Mouse (Mus musculus): Measurements from ENCODE around the gene Lcor. TPM values are rescaled to one million over a fixed set of nuclear protein-coding genes. Genes with fewer than 3 reads are reported as not detected.

Gene Lcor
- polyA plus RNA-seq, 1 experiment from 2014 or later: 14.6 TPM

DNA sequence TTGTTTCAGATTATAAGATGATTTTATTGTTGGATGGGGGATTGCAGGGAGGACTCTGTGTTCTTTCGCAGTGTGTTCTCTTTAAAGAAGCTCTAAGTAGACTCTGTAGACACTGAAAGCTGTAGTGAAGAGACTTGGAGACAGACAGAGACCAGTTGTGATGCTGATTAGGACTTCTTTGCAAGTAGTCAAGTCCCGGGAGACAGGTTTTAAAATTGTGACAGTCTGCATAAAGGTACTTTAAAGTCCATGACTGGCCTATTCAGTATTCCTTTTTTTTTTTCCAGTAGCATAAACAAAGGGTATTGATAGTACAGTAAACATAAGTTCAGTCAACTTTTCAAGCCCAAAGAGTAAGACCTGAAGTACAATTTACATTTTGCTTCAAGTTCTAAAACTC is 39.8 kb downstream of the Lcor start:
- no peaks in the 10 kb centered on the region for H3K27me3 ChIP-seq
- no peak overlapping the region for H3K4me2 ChIP-seq
- H3K27ac ChIP-seq (replicated peaks): no peak overlapping the region; the same call in 1 of the 2 replicates
- no peaks in the 10 kb centered on the region for H3K9me3 ChIP-seq
- no peak for ATAC-seq (ENCODE audit: low FRiP score, low read depth)
- H3K4me3 ChIP-seq: no peak overlapping the region
- no peak overlapping the region for H3K9ac ChIP-seq
- 27% methylated on average over 2 of the region's 2 CpGs for WGBS
- no peaks in the 10 kb centered on the region for H3K36me3 ChIP-seq
- peaks cover 22% of the 10 kb centered on the region for H3K4me1 ChIP-seq (replicated peaks)

- Histone ChIP-seq H3K9ac (no peak overlapping the region), H3K27ac (replicated peaks) (no peak overlapping the region), H3K27me3 (no peaks in the 10 kb centered on the region), H3K9me3 (no peaks in the 10 kb centered on the region), H3K36me3 (no peaks in the 10 kb centered on the region), H3K4me1 (replicated peaks) (peaks cover 21% of the 10 kb centered on the region), H3K4me2 (no peak overlapping the region), H3K4me3 (no peak overlapping the region)
- no peak for ATAC-seq (ENCODE audit: low FRiP score, low read depth)
- WGBS: 77% methylated on average over 3 of the region's 3 CpGs
Observed at GRCm38 (mm10) chr19:41523798-41524563, 41.5 kb downstream of the Lcor start.

DNA sequence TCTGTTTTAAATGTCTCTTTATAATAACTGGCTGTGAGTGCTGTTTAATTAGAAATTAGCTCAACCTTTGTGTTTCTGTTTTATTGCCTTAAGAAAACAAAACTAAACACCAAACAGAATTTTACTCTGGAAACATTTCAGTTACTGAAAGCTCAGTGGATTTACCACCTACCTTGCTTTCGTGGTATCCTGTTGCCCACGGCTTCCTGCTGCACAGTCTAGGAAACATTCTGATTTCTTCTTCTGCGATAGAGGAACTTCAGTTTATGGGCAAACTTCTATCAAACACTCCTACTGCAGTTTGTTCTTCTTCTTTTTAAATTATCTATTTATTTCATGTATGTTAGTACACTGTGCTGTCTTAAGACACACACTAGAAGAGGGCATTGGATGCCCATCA is 46.7 kb downstream of the Lcor start:
- H3K4me3 ChIP-seq: no peak overlapping the region
- no peaks in the 10 kb centered on the region for H3K27me3 ChIP-seq
- 95% methylated on average over 3 of the region's 3 CpGs for WGBS
- H3K9me3 ChIP-seq: no peaks in the 10 kb centered on the region
- no peak overlapping the region for H3K4me2 ChIP-seq
- H3K36me3 ChIP-seq: no peaks in the 10 kb centered on the region
- H3K9ac ChIP-seq: no peak overlapping the region
- H3K27ac ChIP-seq (replicated peaks): no peak overlapping the region
- H3K4me1 ChIP-seq (replicated peaks): no peaks in the 10 kb centered on the region
- ATAC-seq (ENCODE audit: low FRiP score, low read depth): no peak

DNA sequence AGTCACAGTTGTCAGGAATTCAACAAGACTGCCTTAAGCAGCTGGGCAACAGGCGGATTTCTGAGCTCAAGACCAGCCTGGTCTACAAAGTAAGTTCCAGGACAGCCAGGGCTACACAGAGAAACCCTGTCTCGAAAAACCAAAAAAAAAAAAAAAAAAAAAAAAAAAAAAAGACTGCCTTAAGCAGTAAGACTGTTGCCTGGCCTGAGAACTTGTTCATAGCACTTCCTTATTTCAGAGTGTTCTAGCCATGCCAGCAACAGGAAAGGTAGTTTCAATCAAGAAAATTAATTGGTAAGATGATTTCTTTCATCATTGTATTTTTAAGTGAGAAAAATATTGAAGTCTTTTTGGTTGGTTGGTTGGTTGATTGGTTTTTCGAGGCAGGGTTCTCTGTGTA is 51.6 kb downstream of the Lcor start:
- Histone ChIP-seq H3K9ac (no peak overlapping the region), H3K9me3 (no peaks in the 10 kb centered on the region), H3K4me1 (replicated peaks) (no peaks in the 10 kb centered on the region), H3K4me3 (no peak overlapping the region), H3K27ac (replicated peaks) (no peak overlapping the region), H3K36me3 (no peaks in the 10 kb centered on the region), H3K27me3 (no peaks in the 10 kb centered on the region), H3K4me2 (no peak overlapping the region)
- 93% methylated on average over 3 of the region's 3 CpGs for WGBS
- no peak for ATAC-seq (ENCODE audit: low FRiP score, low read depth)

GRCm38 (mm10) chr19:41556981-41557380 is 74.5 kb downstream of the Lcor start:
- Histone ChIP-seq H3K4me1 (replicated peaks) (0 out of 2 replicates have a peak, but pooled peaks cover 3% of the 10 kb centered on the region), H3K27me3 (no peaks in the 10 kb centered on the region), H3K4me3 (no peak overlapping the region), H3K9ac (no peak overlapping the region), H3K9me3 (no peaks in the 10 kb centered on the region), H3K36me3 (peaks cover 25% of the 10 kb centered on the region), H3K4me2 (no peak overlapping the region), H3K27ac (replicated peaks) (no peak overlapping the region)
- WGBS: 83% methylated on average over 4 of the region's 4 CpGs
- no peak for ATAC-seq (ENCODE audit: low FRiP score, low read depth)

DNA sequence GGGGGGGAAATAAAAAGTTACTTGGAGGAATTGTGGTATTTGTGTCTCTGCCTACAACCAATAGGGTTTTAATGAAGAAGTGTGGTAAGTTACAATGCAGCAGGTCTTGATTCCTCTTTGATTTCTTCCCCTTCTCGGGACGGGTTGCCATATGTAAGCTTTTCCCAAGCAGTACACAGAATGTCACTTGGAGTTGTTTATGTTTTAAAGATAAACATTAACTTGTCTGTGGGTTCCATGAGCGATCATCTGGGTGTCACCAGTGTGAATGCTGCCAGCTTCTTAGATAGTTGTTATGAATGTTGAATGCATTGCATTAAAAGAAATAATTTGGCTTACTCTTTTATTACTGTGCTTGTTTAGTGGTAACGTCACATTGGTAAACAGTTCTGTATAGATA is 75.1 kb downstream of the Lcor start:
- H3K36me3 ChIP-seq: peaks cover 24% of the 10 kb centered on the region

GRCm38 (mm10) chr19:41558891-41559486 is 76.6 kb downstream of the Lcor start:
- no peak overlapping the region for H3K4me2 ChIP-seq
- H3K4me3 ChIP-seq: no peak overlapping the region
- H3K36me3 ChIP-seq: peaks cover 21% of the 10 kb centered on the region
- H3K9me3 ChIP-seq: no peaks in the 10 kb centered on the region
- H3K9ac ChIP-seq: no peak overlapping the region
- H3K4me1 ChIP-seq (replicated peaks): 0 out of 2 replicates have a peak, but pooled peaks cover 3% of the 10 kb centered on the region
- ATAC-seq (ENCODE audit: low FRiP score, low read depth): no peak
- no peak overlapping the region for H3K27ac ChIP-seq (replicated peaks)
- WGBS: 68% methylated on average over 9 of the region's 9 CpGs
- no peaks in the 10 kb centered on the region for H3K27me3 ChIP-seq

More for the DNA sequence above, 75.1 kb downstream of the Lcor start:
- Histone ChIP-seq H3K4me2 (no peak overlapping the region), H3K27ac (replicated peaks) (no peak overlapping the region), H3K9ac (no peak overlapping the region), H3K27me3 (no peaks in the 10 kb centered on the region), H3K9me3 (no peaks in the 10 kb centered on the region), H3K4me3 (no peak overlapping the region), H3K4me1 (replicated peaks) (0 out of 2 replicates have a peak, but pooled peaks cover 3% of the 10 kb centered on the region)
- ATAC-seq (ENCODE audit: low FRiP score, low read depth): no peak
- WGBS: 88% methylated on average over 4 of the region's 4 CpGs

GRCm38 (mm10) chr19:41560856-41561255 is 78.4 kb downstream of the Lcor start:
- Histone ChIP-seq H3K9me3 (no peaks in the 10 kb centered on the region), H3K27ac (replicated peaks) (no peak overlapping the region), H3K9ac (no peak overlapping the region), H3K4me2 (no peak overlapping the region), H3K4me3 (no peak overlapping the region), H3K4me1 (replicated peaks) (0 out of 2 replicates have a peak, but pooled peaks cover 3% of the 10 kb centered on the region), H3K36me3 (peaks cover 16% of the 10 kb centered on the region), H3K27me3 (no peaks in the 10 kb centered on the region)
- ATAC-seq (ENCODE audit: low FRiP score, low read depth): no peak
- WGBS: 91% methylated on average over 3 of the region's 3 CpGs

DNA sequence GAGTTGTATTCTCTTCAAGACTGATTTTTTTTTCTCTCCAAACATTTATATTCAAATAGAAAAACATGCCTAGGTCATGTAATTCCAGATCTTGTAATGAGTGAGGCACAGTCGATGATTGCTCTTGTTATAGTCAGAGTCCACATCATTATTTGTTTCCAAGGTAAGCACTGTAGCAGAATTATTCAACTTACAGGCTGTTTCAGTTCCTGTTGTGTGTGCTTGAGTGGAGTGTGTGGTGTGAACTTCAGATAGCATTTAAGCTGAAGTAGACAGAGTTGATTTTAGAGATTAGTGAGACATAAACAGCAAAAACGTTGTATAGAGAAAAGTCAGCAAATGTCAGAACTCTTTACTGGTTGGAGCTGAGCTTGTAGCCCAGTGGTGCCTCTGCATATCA is 86.4 kb downstream of the Lcor start:
- ATAC-seq (ENCODE audit: low FRiP score, low read depth): no peak
- no peaks in the 10 kb centered on the region for H3K36me3 ChIP-seq
- H3K4me3 ChIP-seq: no peak overlapping the region
- H3K9me3 ChIP-seq: no peaks in the 10 kb centered on the region
- 84% methylated on average over 2 of the region's 2 CpGs for WGBS
- no peak overlapping the region for H3K27ac ChIP-seq (replicated peaks)
- H3K27me3 ChIP-seq: no peaks in the 10 kb centered on the region
- H3K9ac ChIP-seq: no peak overlapping the region
- no peak overlapping the region for H3K4me2 ChIP-seq
- no peaks in the 10 kb centered on the region for H3K4me1 ChIP-seq (replicated peaks)

GRCm38 (mm10) chr19:41573700-41574099 is 91.3 kb downstream of the Lcor start:
- Histone ChIP-seq H3K27ac (replicated peaks) (no peak overlapping the region), H3K9me3 (no peaks in the 10 kb centered on the region), H3K9ac (no peak overlapping the region), H3K4me3 (no peak overlapping the region), H3K4me1 (replicated peaks) (no peaks in the 10 kb centered on the region), H3K4me2 (no peak overlapping the region), H3K27me3 (no peaks in the 10 kb centered on the region), H3K36me3 (no peaks in the 10 kb centered on the region)
- no peak for ATAC-seq (ENCODE audit: low FRiP score, low read depth)
- WGBS: 97% methylated on average over 2 of the region's 2 CpGs

- Histone ChIP-seq H3K9ac (no peak overlapping the region), H3K9me3 (no peaks in the 10 kb centered on the region), H3K4me3 (no peak overlapping the region), H3K36me3 (peaks cover 13% of the 10 kb centered on the region; the same call in 1 of the 2 replicates), H3K4me1 (replicated peaks) (no peaks in the 10 kb centered on the region), H3K4me2 (no peak overlapping the region), H3K27me3 (no peaks in the 10 kb centered on the region), H3K27ac (replicated peaks) (no peak overlapping the region)
- ATAC-seq (ENCODE audit: low FRiP score, low read depth): no peak
Observed at GRCm38 (mm10) chr19:41577576-41577975, 95.1 kb downstream of the Lcor start.

DNA sequence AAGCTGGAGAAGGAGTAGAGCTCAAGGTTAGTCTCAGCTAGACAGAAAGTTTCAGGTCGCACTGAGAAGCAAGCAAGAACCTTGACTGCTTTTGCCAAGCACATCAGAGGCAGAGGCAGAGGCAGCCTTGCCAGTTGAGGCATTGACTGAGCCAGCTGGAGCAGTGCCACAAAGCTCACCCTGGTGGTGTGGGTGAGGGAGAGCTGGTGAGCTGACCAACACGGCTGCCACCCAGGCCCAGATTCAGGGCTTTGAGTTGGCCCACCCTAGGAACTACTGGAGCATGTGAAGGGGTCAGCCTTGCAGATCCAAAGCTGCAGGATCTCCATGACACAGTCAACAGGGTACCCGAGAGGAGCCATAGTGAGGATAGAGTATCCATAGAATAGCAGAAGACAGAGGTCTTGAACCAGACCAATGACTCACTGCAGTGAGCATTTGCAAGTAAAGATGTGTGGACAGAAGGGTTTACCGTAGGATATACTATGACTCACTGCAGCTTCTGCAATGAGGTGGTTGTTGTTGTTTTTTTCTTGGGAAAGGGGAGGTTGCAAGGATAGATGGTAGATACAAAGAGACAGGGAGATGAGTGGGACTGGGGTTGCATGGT is 97.0 kb downstream of the Lcor start:
- WGBS: 85% methylated on average over 4 of the region's 4 CpGs
- H3K9me3 ChIP-seq: no peaks in the 10 kb centered on the region

More for the DNA sequence above, 97.0 kb downstream of the Lcor start:
- Histone ChIP-seq H3K9ac (no peak overlapping the region), H3K27ac (replicated peaks) (no peak overlapping the region), H3K4me2 (no peak overlapping the region), H3K27me3 (no peaks in the 10 kb centered on the region), H3K4me1 (replicated peaks) (no peaks in the 10 kb centered on the region), H3K36me3 (peaks cover 25% of the 10 kb centered on the region), H3K4me3 (no peak overlapping the region)
- ATAC-seq (ENCODE audit: low FRiP score, low read depth): no peak

All from hindbrain, embryonic 15.5 days (tissue).